Mouse (Mus musculus) limb, embryonic 14.5 days (tissue): ENCODE data around the gene Abhd11. TPM values are rescaled to one million over a fixed set of nuclear protein-coding genes. Genes with fewer than 3 reads are reported as not detected.

ENCODE experiments used
- ATAC-seq: fragments of 200-750 bp; cut with Nextera tagmentation; 2 replicates; pipeline ENCODE4 v1.8.0; 2017; ENCODE audit warnings: low read depth, moderate number of reproducible peaks, moderate TSS enrichment; ENCODE audit not compliant: low FRiP score
- DNase-seq: peaks from one replicate; pipeline ENCODE4 v3.0.0-alpha.2; 2015; ENCODE audit warnings: low spot score
- H3K27ac ChIP-seq: fragments of 300-500 bp; sonication (generic); replicated peaks from 2 replicates; pipeline ENCODE4 v1.5.1; 2014; ENCODE audit warnings: low read depth, mild to moderate bottlenecking, low read length, moderate library complexity, mixed read lengths
- H3K27me3 ChIP-seq: fragments of 300-500 bp; sonication (generic); 2 replicates; pipeline ENCODE4 v1.6.1; 2014; ENCODE audit warnings: low read length, mixed read lengths; ENCODE audit not compliant: control insufficient read depth, insufficient read depth
- H3K36me3 ChIP-seq: fragments of 300-500 bp; sonication (generic); 2 replicates; pipeline ENCODE4 v1.6.1; 2014; ENCODE audit warnings: mild to moderate bottlenecking, low read length, moderate library complexity, mixed read lengths; ENCODE audit not compliant: control insufficient read depth, insufficient read depth
- H3K4me1 ChIP-seq: fragments of 300-500 bp; sonication (generic); 2 replicates; pipeline ENCODE4 v1.6.1; 2014; ENCODE audit warnings: antibody characterized with exemption, low read length, mixed read lengths; ENCODE audit not compliant: control insufficient read depth, insufficient read depth
- H3K4me2 ChIP-seq: fragments of 300-500 bp; sonication (generic); replicated peaks from 2 replicates; pipeline ENCODE4 v1.6.1; 2014; ENCODE audit warnings: low read depth, mild to moderate bottlenecking, low read length, moderate library complexity; ENCODE audit not compliant: severe bottlenecking
- H3K4me3 ChIP-seq: fragments of 300-500 bp; sonication (generic); replicated peaks from 2 replicates; pipeline ENCODE4 v1.5.1; 2014; ENCODE audit warnings: low read length
- H3K9ac ChIP-seq: fragments of 300-500 bp; sonication (generic); 2 replicates; pipeline ENCODE4 v1.6.1; 2014; ENCODE audit warnings: mild to moderate bottlenecking, low read depth, low read length, moderate library complexity; ENCODE audit not compliant: severe bottlenecking
- H3K9me3 ChIP-seq: fragments of 300-500 bp; sonication (generic); 2 replicates; pipeline ENCODE4 v1.6.1; 2016; ENCODE audit warnings: low read length; ENCODE audit not compliant: control insufficient read depth
- POLR2A ChIP-seq: fragments of 200-500 bp; IDR thresholded peaks from 2 replicates; pipeline ENCODE4 v1.8.0; 2012; ENCODE audit warnings: inconsistent platforms, mild to moderate bottlenecking, moderate library complexity, borderline replicate concordance; ENCODE audit not compliant: insufficient read depth, insufficient read length; ENCODE audit errors: extremely low read depth
- WGBS: fragments of 180-500 bp; shearing (Covaris S2); extraction: QIAGEN DNeasy Blood & Tissue Kit; methylation state at CpG from one replicate; pipeline ENCODE4 v1.1.7; 2014; 5-methylcytosine and 5-hydroxymethylcytosine counted together
- polyA plus RNA-seq, 2 experiments: library from polyadenylated mRNA; depleted of rRNA in 1 of 2; stranded (reverse) in 1 of 2; unstranded in 1 of 2; fragments of >200 nt; fragmentation: Nextera tagmentation in 1 of 2; extraction: Ambion mirVana in 1 of 2; gene quantifications; 2 replicates each; pipeline versions ENCODE4 v1.2.1 to v1.2.3; 2012 to 2014

Abhd11 gene
- polyA plus RNA-seq, 2 experiments: 67.4 to 83.2 TPM

- ATAC-seq (peak; percentile 80), DNase-seq (peak; percentile 90)
- peak overlapping the region; percentile 62 for H3K9ac ChIP-seq
- peak overlapping the region; percentile 51 for H3K4me3 ChIP-seq
- H3K36me3 ChIP-seq: no peaks in the 10 kb centered on the region
- H3K4me1 ChIP-seq: peaks cover 10% of the 10 kb centered on the region; the same call in 1 of the 2 replicates
- no peaks in the 10 kb centered on the region for H3K9me3 ChIP-seq
- H3K4me2 ChIP-seq: peak overlapping the region; percentile 70
- H3K27ac ChIP-seq: peak overlapping the region; percentile 97
- under 1% methylated on average over 30 of the region's 37 CpGs for WGBS
- TF ChIP-seq POLR2A: peak; percentile 38; the same call in 1 of the 2 replicates
- no peaks in the 10 kb centered on the region for H3K27me3 ChIP-seq
These were observed 803 bp downstream of the Abhd11 start for GRCm38 (mm10) chr5:135009590-135010319.

GRCm38 (mm10) chr5:135010320-135010709 is 1.4 kb downstream of the Abhd11 start:
- no peak for DNase-seq
- Histone ChIP-seq H3K4me3 (peak overlapping the region; percentile 51), H3K27me3 (no peaks in the 10 kb centered on the region), H3K4me1 (peaks cover 10% of the 10 kb centered on the region; the same call in 1 of the 2 replicates), H3K4me2 (peak overlapping the region; percentile 70), H3K9me3 (no peaks in the 10 kb centered on the region), H3K36me3 (no peaks in the 10 kb centered on the region), H3K9ac (peak overlapping the region; percentile 62), H3K27ac (no peak overlapping the region)
- ATAC-seq: no peak
- TF ChIP-seq POLR2A: no peak
- WGBS: 48% methylated on average over 7 of the region's 7 CpGs

GRCm38 (mm10) chr5:135010841-135011743 is 2.1 kb downstream of the Abhd11 start:
- Histone ChIP-seq H3K27ac (no peak overlapping the region), H3K36me3 (no peaks in the 10 kb centered on the region), H3K9ac (no peak overlapping the region), H3K4me1 (peaks cover 10% of the 10 kb centered on the region; the same call in 1 of the 2 replicates), H3K27me3 (no peaks in the 10 kb centered on the region), H3K9me3 (no peaks in the 10 kb centered on the region), H3K4me2 (no peak overlapping the region), H3K4me3 (no peak overlapping the region)
- ATAC-seq (no peak), DNase-seq (no peak)
- no peak for TF ChIP-seq POLR2A
- 90% methylated on average over 25 of the region's 25 CpGs for WGBS

- Histone ChIP-seq H3K9ac (peak overlapping the region; percentile 17; the same call in 1 of the 2 replicates), H3K9me3 (no peaks in the 10 kb centered on the region), H3K4me1 (peaks cover 10% of the 10 kb centered on the region; the same call in 1 of the 2 replicates), H3K36me3 (no peaks in the 10 kb centered on the region), H3K27me3 (no peaks in the 10 kb centered on the region), H3K4me3 (peak overlapping the region; percentile 11; the same call in 1 of the 2 replicates), H3K27ac (no peak overlapping the region), H3K4me2 (peak overlapping the region; percentile 28; the same call in 1 of the 2 replicates)
- no peak for ATAC-seq
- no peak for DNase-seq
- WGBS: 24% methylated on average over 26 of the region's 26 CpGs
- TF ChIP-seq POLR2A: no peak
These were observed 3.1 kb downstream of the Abhd11 start for GRCm38 (mm10) chr5:135011809-135012613.
